Mouse (Mus musculus) urinary bladder, postnatal 10 days (tissue): ENCODE data around the gene Dab1.

Experiments
- DNase-seq: peaks from one replicate; pipeline ENCODE4 v3.0.0; 2022; ENCODE audit warnings: low spot score

Gene Dab1

DNA sequence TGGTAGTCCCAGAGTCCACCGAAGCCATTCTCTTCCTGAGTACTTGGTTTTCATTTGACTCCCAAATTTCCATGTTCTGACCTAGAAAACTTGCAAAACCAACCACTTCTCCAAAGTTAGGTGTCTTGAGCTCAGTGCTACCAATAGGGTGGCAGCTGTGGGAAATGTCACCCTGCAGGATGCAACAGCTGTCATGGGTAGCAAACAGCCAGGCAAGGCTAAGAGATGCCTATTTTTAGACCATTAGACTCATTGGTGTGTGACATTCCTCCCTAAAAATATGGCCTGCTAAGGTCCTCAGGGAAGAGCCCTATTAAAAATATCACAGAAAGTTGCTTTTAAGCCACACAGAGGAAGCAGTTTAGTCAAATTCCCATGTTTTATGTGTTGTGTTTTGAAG, 829.0 kb downstream of the Dab1 start:
- DNase-seq: no peak

DNA sequence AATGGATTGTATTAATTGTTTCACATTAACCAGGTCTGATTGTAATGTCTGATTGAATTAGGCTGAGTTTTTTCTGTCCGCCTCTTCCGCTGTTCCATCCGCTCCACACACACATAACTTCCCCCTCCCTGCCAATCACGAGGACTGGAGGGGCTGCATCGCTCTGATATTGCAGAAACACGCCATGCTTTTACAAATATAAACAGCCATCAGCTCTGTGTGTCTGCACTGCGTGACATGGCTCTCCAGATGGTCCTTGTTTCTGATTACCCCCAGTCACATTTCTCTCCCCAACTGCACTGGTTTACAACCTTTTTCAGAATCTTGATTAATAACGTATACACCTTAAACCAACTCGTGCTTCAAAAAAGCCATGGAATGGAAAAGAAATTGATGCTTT, 831.5 kb downstream of the Dab1 start:
- DNase-seq: no peak

GRCm38 (mm10) chr4:104452587-104452986, 833.4 kb downstream of the Dab1 start:
- no peak for DNase-seq

DNA sequence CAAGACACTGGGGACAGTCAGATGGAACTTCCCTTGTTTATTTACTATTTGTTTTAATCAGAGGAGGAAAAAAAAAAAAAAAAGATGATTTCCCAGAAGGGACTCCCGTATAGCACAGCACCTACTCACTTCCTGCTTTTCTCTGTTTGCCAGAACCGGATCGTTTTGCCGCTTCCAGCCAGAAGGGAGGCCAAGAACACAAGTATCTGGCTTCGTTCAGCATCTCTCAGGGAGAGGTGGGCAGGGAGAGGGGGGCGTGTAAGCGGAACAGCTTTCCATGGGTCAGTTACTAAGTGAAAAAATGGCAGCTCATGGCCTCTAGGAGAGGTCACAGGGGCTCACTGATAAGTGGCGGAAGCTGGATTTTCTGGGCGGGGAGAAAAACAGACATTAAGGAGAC, 836.0 kb downstream of the Dab1 start:
- no peak for DNase-seq

DNA sequence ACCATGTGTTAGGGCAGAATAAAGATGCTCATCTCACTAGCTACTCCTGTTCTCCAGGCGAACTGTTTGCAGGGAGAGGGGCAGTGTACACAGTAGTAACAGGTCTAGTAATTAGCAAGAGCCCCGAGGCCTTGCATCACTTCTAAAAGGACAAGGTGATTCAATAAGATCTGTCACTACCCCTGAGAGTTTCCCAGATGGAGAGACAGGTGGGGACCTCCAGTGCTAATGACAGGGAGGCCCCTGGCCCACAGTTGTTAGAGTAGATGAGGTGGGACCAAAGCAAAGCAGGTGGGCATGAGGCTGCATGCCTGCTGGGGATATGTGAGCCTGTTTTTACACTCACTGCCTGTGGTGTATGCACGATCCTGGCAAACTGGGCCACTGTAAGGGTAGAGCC, 836.6 kb downstream of the Dab1 start:
- DNase-seq: no peak

DNA sequence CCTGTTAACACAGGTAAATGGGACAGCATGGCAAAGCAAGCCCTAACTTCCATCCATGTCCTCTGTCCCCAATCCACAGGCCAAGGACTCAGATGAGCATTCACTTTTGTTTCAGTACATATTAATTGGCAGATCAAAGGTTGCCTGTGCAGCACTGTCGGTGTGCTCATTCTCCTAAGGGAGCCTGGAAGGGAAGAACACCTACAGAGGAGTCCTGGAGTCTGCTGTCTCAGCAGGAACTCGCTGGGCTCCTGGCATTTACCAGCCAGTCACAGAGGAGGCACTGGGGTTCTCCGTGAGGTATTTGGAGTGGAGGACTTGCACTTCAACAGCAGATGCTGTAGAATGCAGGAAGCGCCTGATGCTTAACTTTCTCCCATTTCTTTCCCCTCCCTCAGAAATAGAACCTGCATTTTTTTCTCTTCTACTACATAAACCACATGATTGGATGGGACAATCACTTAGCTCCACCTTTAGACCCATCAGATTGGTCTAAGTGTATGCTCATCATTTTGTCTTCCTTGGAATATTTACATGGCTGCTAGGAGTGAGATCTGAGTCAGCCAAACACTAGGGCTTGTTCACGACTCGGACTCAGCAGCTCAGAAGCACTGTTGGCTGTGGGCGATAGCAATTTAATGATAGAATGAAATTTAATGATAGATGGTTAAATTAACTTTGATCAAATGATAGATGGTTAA, 837.2 kb downstream of the Dab1 start:
- no peak for DNase-seq

GRCm38 (mm10) chr4:104458726-104459125, 839.6 kb downstream of the Dab1 start:
- no peak for DNase-seq

- DNase-seq: no peak
Observed at GRCm38 (mm10) chr4:104461106-104462011, 842.2 kb downstream of the Dab1 start.

DNA sequence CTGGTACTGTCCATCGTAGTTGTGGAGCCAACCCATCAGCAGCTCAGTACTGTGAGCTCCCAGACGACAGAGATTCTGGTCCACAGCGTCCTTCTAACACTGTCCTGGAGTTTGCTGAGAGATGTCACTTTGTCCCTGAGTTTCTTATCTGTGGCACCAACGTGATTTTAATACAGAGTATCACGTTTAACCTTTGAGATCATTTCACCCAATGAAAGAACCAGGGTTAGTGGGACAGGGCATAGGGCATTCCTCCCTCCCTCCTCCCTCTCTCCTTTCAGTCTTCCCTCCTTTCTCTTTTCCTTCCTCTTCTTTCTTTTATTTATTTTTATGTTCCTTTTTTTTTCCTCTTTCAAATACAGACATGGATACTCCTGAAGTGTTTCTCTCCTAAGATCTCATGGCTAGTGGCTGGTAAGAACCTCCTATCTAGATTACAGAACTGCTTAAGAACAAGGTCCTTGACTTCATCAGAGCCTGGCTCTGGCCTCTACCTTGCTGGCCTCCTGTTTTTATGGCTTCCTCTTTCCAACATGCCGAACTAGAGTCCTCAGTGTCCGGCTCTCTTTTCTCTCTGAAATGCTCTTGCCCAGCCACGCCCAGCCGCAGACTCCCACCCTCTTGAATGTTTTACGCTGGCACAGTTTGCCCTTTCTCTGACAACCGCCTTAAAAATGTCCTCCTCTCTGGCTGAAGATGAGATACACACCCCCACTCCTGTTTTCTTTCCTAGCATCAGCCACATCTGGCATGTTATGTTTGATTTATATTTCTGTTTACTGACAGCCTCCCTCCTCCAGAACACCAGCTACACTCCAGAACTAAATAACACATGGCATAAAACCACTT, 844.0 kb downstream of the Dab1 start:
- no peak for DNase-seq

DNA sequence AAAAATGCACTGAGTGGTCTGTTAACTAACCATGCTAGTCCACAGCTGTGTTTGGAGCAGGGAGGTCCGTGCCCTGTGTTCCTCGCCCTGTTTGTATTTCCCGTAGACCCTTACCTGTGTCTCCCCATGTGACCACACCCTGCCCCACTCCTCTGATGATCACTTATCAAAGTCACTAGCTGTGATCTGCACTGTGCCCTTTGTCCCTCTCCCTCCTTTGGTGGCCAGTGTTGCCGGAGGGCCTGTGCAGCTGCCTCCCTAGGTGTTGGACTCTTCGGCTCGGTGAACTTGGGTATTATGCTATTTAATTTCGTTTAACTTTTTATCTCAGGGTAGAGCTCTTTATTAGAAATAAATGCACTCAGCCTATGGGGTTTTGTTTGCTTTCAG, 844.6 kb downstream of the Dab1 start:
- DNase-seq: no peak

GRCm38 (mm10) chr4:104465594-104465993, 846.4 kb downstream of the Dab1 start:
- no peak for DNase-seq

- DNase-seq: no peak
Observed at GRCm38 (mm10) chr4:104468666-104469065, 849.5 kb downstream of the Dab1 start.

DNA sequence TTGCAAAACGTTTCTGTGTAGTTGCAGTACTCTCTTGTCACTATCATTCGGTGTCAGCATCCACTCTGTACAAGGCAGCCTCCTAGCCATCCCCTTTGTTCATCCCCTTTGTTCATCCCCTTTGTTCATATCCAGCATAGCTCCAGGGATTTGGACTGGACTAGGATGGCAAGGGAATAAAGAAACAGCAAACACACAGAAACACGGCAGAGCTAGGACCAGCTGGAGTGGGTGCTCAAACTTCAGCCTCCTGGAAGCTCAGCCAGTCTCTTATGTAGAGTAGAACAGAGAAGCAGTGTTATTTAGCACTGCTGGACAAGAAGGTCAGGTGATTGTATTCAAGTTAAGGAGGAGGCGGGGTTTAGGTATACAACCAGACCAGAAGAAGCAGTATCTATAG, 853.8 kb downstream of the Dab1 start:
- DNase-seq: no peak

- DNase-seq: no peak
Observed at GRCm38 (mm10) chr4:104476841-104477240, 857.7 kb downstream of the Dab1 start.

- no peak for DNase-seq
Observed at GRCm38 (mm10) chr4:104483948-104484347, 864.8 kb downstream of the Dab1 start.

DNA sequence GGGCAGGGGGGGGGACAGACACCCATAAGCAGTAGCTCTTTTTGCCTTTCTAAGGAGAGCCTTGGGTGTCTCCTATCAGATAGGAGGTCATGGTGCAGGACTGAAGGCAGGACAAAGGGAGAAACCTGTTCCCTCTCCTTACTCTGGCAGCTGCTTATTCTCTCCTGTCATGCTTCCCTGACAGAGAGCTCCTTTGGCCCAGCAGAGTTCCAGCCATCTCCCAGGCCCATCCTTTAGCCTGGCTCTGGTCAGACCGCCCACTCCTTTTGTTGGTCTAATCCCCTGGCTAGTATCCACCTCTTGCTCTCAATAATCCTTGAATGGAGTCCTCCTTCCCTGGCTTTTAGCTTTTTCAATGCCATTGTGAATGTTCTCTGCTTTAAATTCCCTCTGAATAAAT, 878.1 kb downstream of the Dab1 start:
- no peak for DNase-seq

- DNase-seq: no peak
Observed at GRCm38 (mm10) chr4:104500112-104500511, 881.0 kb downstream of the Dab1 start.

DNA sequence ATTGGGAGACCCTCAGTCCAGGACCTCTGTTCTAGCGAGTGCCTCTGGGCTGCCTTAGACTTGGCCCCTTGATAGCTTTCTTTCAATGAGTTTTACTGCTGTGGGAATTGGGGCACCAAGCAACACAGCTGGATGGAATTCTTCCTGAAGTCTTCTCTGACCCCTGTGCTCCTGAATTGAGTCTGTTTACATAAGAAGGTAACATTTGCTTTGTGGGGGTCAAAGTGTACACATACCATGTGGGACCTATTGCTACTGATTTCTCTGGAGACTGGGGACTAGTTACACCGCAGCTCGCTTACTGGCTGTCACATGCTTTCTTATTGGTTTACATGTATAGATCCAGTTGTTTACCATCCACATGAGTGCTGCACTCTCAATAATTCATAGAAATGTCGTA, 881.5 kb downstream of the Dab1 start:
- no peak for DNase-seq

- no peak for DNase-seq
Observed at GRCm38 (mm10) chr4:104501245-104501644, 882.1 kb downstream of the Dab1 start.

GRCm38 (mm10) chr4:104504916-104505315, 885.8 kb downstream of the Dab1 start:
- no peak for DNase-seq

DNA sequence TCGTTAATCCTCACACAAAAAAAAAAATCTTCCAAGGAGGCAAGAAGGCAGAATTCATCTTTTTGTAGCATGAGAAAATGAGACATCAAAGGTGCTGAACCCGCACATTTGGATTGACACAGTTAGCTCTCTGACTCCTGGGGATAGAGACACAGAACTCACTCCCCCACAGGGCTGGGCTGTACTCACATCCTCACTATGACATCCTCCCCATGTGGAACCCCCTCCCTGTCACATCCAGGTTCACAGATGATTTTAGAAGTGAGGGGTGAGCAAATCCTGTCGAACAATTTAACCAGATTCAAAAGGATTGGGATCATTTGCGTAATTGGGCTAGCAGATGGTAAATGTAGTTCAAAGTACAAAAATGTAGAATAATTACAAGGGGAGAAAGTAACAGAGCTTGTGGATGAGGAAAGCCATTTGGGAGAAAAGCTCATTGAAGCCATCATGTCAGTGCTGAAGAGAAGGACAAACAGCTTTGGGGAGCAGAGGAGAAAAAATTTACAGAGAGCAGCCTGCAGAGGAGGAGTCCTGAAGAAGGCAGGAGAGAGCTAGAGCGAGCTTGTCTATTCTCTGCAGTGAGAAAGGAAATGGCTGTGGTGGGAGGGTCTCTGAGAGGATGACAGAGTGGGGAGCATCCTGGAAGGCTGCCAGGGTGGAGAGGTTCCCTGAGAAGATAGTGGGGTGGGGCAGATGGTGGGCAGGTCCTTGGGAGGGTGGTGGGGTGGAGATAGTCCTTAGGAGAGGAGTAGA, 890.2 kb downstream of the Dab1 start:
- no peak for DNase-seq

GRCm38 (mm10) chr4:104511855-104512254, 892.7 kb downstream of the Dab1 start:
- no peak for DNase-seq
